8 mouse cellular contexts compared by ENCODE assay signal in genomic region chr9:48538044-48538645, GRCm38 (mm10). TPM values are rescaled to one million over a fixed set of nuclear protein-coding genes. Genes with fewer than 3 reads are reported as not detected.
A peak's percentile ranks its signal among the peaks of the same experiment; 100 is the strongest.
DNase-seq lines count a peak whose midpoint lies in the region; ATAC-seq lines count a peak whose summit lies in the region.

No protein-coding gene starts in this region.

- ATAC-seq in lung, embryonic 15.5 days (ENCODE audit: borderline replicate concordance, extremely low read depth, low FRiP score, low TSS enrichment), result no peak
- peak; percentile 69; the same call in 1 of the 2 replicates for ATAC-seq in embryonic facial prominence, embryonic 12.5 days (ENCODE audit: insufficient number of reproducible peaks, insufficient read depth, low FRiP score, low TSS enrichment)
- no peak for ATAC-seq in limb, embryonic 12.5 days (ENCODE audit: insufficient number of reproducible peaks, insufficient read depth, low FRiP score, low TSS enrichment, low read depth)
- peak; percentile 50 for ATAC-seq in neural tube, embryonic 15.5 days (ENCODE audit: low FRiP score)

- no peaks in the 10 kb centered on the region for H3K4me1 ChIP-seq in lung, embryonic 15.5 days
- H3K4me1 ChIP-seq in embryonic facial prominence, embryonic 12.5 days, result no peaks in the 10 kb centered on the region
- peaks cover 14% of the 10 kb centered on the region for H3K4me1 ChIP-seq in limb, embryonic 12.5 days (replicated peaks)
- peaks cover 12% of the 10 kb centered on the region for H3K4me1 ChIP-seq in neural tube, embryonic 15.5 days

- H3K36me3 ChIP-seq in lung, embryonic 15.5 days, result no peaks in the 10 kb centered on the region
- no peaks in the 10 kb centered on the region for H3K36me3 ChIP-seq in embryonic facial prominence, embryonic 12.5 days
- H3K36me3 ChIP-seq in limb, embryonic 12.5 days, result no peaks in the 10 kb centered on the region
- H3K36me3 ChIP-seq in neural tube, embryonic 15.5 days, result no peaks in the 10 kb centered on the region

- H3K27ac ChIP-seq in lung, embryonic 15.5 days, result no peak overlapping the region
- no peak overlapping the region for H3K27ac ChIP-seq in embryonic facial prominence, embryonic 12.5 days
- no peak overlapping the region for H3K27ac ChIP-seq in limb, embryonic 12.5 days
- peak overlapping the region; percentile 73 for H3K27ac ChIP-seq in neural tube, embryonic 15.5 days (replicated peaks)

- no peak for DNase-seq in lung, postnatal 36 days
- DNase-seq in frontal cortex, adult 2 months (ENCODE audit: extremely low spot score in 1 of 2, low spot score in 1 of 2), result no peak
- no peak for DNase-seq in right cerebral cortex, postnatal 36 days (ENCODE audit: low spot score in 2 of 2)
- no peak for DNase-seq in left cerebral cortex, postnatal 10 days (ENCODE audit: extremely low spot score in 1 of 2, low spot score in 2 of 2)

- intact Hi-C loops in left cerebral cortex, postnatal 10 days (cut with DNase I), result no loop called here

- H3K4me2 ChIP-seq in lung, embryonic 15.5 days, result peak overlapping the region; percentile 14; the same call in 1 of the 2 replicates
- peak overlapping the region; percentile 41 for H3K4me2 ChIP-seq in embryonic facial prominence, embryonic 12.5 days (replicated peaks)
- H3K4me2 ChIP-seq in limb, embryonic 12.5 days, result peak overlapping the region; percentile 52
- peak overlapping the region; percentile 54 for H3K4me2 ChIP-seq in neural tube, embryonic 15.5 days

- no peak overlapping the region for H3K4me3 ChIP-seq in lung, embryonic 15.5 days
- peak overlapping the region; percentile 13; the same call in 1 of the 2 replicates for H3K4me3 ChIP-seq in embryonic facial prominence, embryonic 12.5 days
- H3K4me3 ChIP-seq in limb, embryonic 12.5 days (replicated peaks), result peak overlapping the region; percentile 27
- peak overlapping the region; percentile 25 for H3K4me3 ChIP-seq in neural tube, embryonic 15.5 days (replicated peaks)

- H3K27me3 ChIP-seq in lung, embryonic 15.5 days, result peaks cover 16% of the 10 kb centered on the region
- H3K27me3 ChIP-seq in embryonic facial prominence, embryonic 12.5 days, result no peaks in the 10 kb centered on the region
- 0 out of 2 replicates have a peak, but pooled peaks cover 8% of the 10 kb centered on the region for H3K27me3 ChIP-seq in limb, embryonic 12.5 days
- no peaks in the 10 kb centered on the region for H3K27me3 ChIP-seq in neural tube, embryonic 15.5 days (replicated peaks)

- H3K9ac ChIP-seq in lung, embryonic 15.5 days, result no peak overlapping the region
- no peak overlapping the region for H3K9ac ChIP-seq in embryonic facial prominence, embryonic 12.5 days
- 0 out of 2 replicates have a peak overlapping the region, but pooled peaks have one; percentile 40 for H3K9ac ChIP-seq in limb, embryonic 12.5 days (replicated peaks)
- peak overlapping the region; percentile 26; the same call in 1 of the 2 replicates for H3K9ac ChIP-seq in neural tube, embryonic 15.5 days (replicated peaks)

- WGBS in lung, embryonic 15.5 days, result 3% methylated on average over 17 of the region's 17 CpGs
- WGBS in embryonic facial prominence, embryonic 12.5 days, result 2% methylated on average over 17 of the region's 17 CpGs
- 4% methylated on average over 17 of the region's 17 CpGs for WGBS in limb, embryonic 12.5 days
- 1% methylated on average over 17 of the region's 17 CpGs for WGBS in neural tube, embryonic 15.5 days

- H3K9me3 ChIP-seq in lung, embryonic 15.5 days, result no peaks in the 10 kb centered on the region; the same call in 1 of the 2 replicates
- H3K9me3 ChIP-seq in embryonic facial prominence, embryonic 12.5 days, result no peaks in the 10 kb centered on the region
- H3K9me3 ChIP-seq in limb, embryonic 12.5 days, result peaks cover 11% of the 10 kb centered on the region
- no peaks in the 10 kb centered on the region for H3K9me3 ChIP-seq in neural tube, embryonic 15.5 days (replicated peaks)

RNA-seq across cellular contexts. Expression of gene Gm5617, which starts 42.9 kb away (rescaled TPM):
- 29.6 and 30.2 TPM in 2 replicates for polyA plus RNA-seq in lung, embryonic 15.5 days (2015; fragmentation: Nextera tagmentation; extraction: Ambion mirVana)
- 40.1 and 43.6 TPM in 2 replicates for polyA plus RNA-seq in embryonic facial prominence, embryonic 12.5 days (2016; fragmentation: Nextera tagmentation; extraction: Ambion mirVana)
- 37.4 and 39.9 TPM in 2 replicates for polyA plus RNA-seq in limb, embryonic 12.5 days (2016; fragmentation: Nextera tagmentation; extraction: Ambion mirVana)
- 20.7 and 24.6 TPM in 2 replicates for polyA plus RNA-seq in neural tube, embryonic 15.5 days (2015; fragmentation: Nextera tagmentation; extraction: Ambion mirVana)
- polyA plus RNA-seq in frontal cortex, adult 2 months (2012; rRNA removed), result 12.4 and 20.9 TPM in 2 replicates
- total RNA-seq in left cerebral cortex, postnatal 10 days (2021), result 1 to 10 TPM; 9.3 to 9.7 TPM

RNA-seq across cellular contexts. Expression of gene Rbm7, which starts 43.0 kb away (rescaled TPM):
- polyA plus RNA-seq in lung, embryonic 15.5 days (2015; fragmentation: Nextera tagmentation; extraction: Ambion mirVana), result 127 and 130 TPM in 2 replicates
- 123 TPM in 2 replicates for polyA plus RNA-seq in embryonic facial prominence, embryonic 12.5 days (2016; fragmentation: Nextera tagmentation; extraction: Ambion mirVana)
- 119 and 128 TPM in 2 replicates for polyA plus RNA-seq in limb, embryonic 12.5 days (2016; fragmentation: Nextera tagmentation; extraction: Ambion mirVana)
- 78.0 and 93.7 TPM in 2 replicates for polyA plus RNA-seq in neural tube, embryonic 15.5 days (2015; fragmentation: Nextera tagmentation; extraction: Ambion mirVana)
- polyA plus RNA-seq in frontal cortex, adult 2 months (2012; rRNA removed), result 32.4 and 36.4 TPM in 2 replicates
- 10 to 100 TPM; 35.1 to 36.6 TPM for total RNA-seq in left cerebral cortex, postnatal 10 days (2021)

RNA-seq across cellular contexts. Expression of gene Rexo2, which starts 57.7 kb away (rescaled TPM):
- polyA plus RNA-seq in lung, embryonic 15.5 days (2015; fragmentation: Nextera tagmentation; extraction: Ambion mirVana), result 112 and 119 TPM in 2 replicates
- 94.9 and 98.6 TPM in 2 replicates for polyA plus RNA-seq in embryonic facial prominence, embryonic 12.5 days (2016; fragmentation: Nextera tagmentation; extraction: Ambion mirVana)
- polyA plus RNA-seq in limb, embryonic 12.5 days (2016; fragmentation: Nextera tagmentation; extraction: Ambion mirVana), result 93.8 and 99.3 TPM in 2 replicates
- polyA plus RNA-seq in neural tube, embryonic 15.5 days (2015; fragmentation: Nextera tagmentation; extraction: Ambion mirVana), result 133 and 135 TPM in 2 replicates
- 159 and 176 TPM in 2 replicates for polyA plus RNA-seq in frontal cortex, adult 2 months (2012; rRNA removed)
- total RNA-seq in left cerebral cortex, postnatal 10 days (2021), result 100 to 1,000 TPM; 102 to 109 TPM

Comparison
In these comparisons a context has a peak if more than half of its experiments do, and no peak if none do; other contexts are left out.
1. ATAC-seq: peak in embryonic facial prominence, embryonic 12.5 days (single experiment) and neural tube, embryonic 15.5 days (single experiment); none in lung, embryonic 15.5 days (single experiment) and limb, embryonic 12.5 days (single experiment).
2. H3K9ac ChIP-seq: peak in limb, embryonic 12.5 days (single experiment) and neural tube, embryonic 15.5 days (single experiment); none in lung, embryonic 15.5 days (single experiment) and embryonic facial prominence, embryonic 12.5 days (single experiment).
3. Peak in every context shown above with its lines, with median percentiles within 50 percentile points of each other: H3K4me2 ChIP-seq.